Mouse (Mus musculus) liver, embryonic 14.5 days (tissue): ENCODE results near the gene Palmd. TPM values are rescaled to one million over a fixed set of nuclear protein-coding genes. Genes with fewer than 3 reads are reported as not detected.

Experiments used
- ATAC-seq: fragments of 200-750 bp; cut with Nextera tagmentation; 2 replicates; pipeline ENCODE4 v1.8.0; 2017; ENCODE audit warnings: moderate number of reproducible peaks, mild to moderate bottlenecking, moderate library complexity; ENCODE audit not compliant: insufficient read depth
- DNase-seq, 3 experiments: peaks; one replicate each; pipeline ENCODE4 v3.0.0-alpha.2; 2012 to 2013; ENCODE audit warnings: low read depth in 3 of 3, low spot score in 3 of 3
- H3K27ac ChIP-seq: fragments of 300-500 bp; sonication (generic); 2 replicates; pipeline ENCODE4 v1.5.1; 2014; ENCODE audit warnings: moderate library complexity, mild to moderate bottlenecking, control low read depth, inconsistent platforms
- H3K27me3 ChIP-seq: fragments of 300-500 bp; sonication (generic); 2 replicates; pipeline ENCODE4 v1.6.1; 2014; ENCODE audit warnings: mild to moderate bottlenecking, low read length, moderate library complexity; ENCODE audit not compliant: control insufficient read depth, insufficient read depth
- H3K36me3 ChIP-seq: fragments of 300-500 bp; sonication (generic); replicated peaks from 2 replicates; pipeline ENCODE4 v1.6.1; 2014; ENCODE audit warnings: low read depth; ENCODE audit not compliant: control insufficient read depth, insufficient read depth
- H3K4me1 ChIP-seq, 2 experiments: fragments of 200-500 bp in 1 of 2; fragments of 300-500 bp in 1 of 2; sonication (generic) in 1 of 2; replicated peaks; 2 replicates each; pipeline ENCODE4 v1.6.1; 2012 to 2014; ENCODE audit warnings: antibody characterized with exemption in 1 of 2, inconsistent platforms in 1 of 2, low read length in 1 of 2; ENCODE audit not compliant: control insufficient read depth in 2 of 2, insufficient read depth in 2 of 2
- H3K4me2 ChIP-seq: fragments of 300-500 bp; sonication (generic); 2 replicates; pipeline ENCODE4 v1.6.1; 2014; ENCODE audit warnings: low read depth, mild to moderate bottlenecking, control low read depth, moderate library complexity
- H3K4me3 ChIP-seq, 2 experiments: fragments of 200-500 bp in 1 of 2; fragments of 300-500 bp in 1 of 2; sonication (generic) in 1 of 2; 2 replicates each; pipeline ENCODE4 v1.5.1; 2012 to 2014; ENCODE audit warnings: low read depth in 2 of 2, low read length in 2 of 2, mild to moderate bottlenecking in 2 of 2, control low read depth in 1 of 2, inconsistent platforms in 1 of 2, moderate library complexity in 1 of 2; ENCODE audit not compliant: insufficient read depth in 1 of 2
- H3K9ac ChIP-seq: fragments of 300-500 bp; sonication (generic); replicated peaks from 2 replicates; pipeline ENCODE4 v1.6.1; 2014; ENCODE audit warnings: mild to moderate bottlenecking, control low read depth, moderate library complexity
- H3K9me3 ChIP-seq: fragments of 300-500 bp; sonication (generic); 2 replicates; pipeline ENCODE4 v1.6.1; 2016; ENCODE audit warnings: low read length, mixed read lengths; ENCODE audit not compliant: control insufficient read depth
- CTCF ChIP-seq: IDR thresholded peaks from 2 replicates; pipeline ENCODE4 v1.5.1; 2016; ENCODE audit warnings: antibody characterized with exemption, low read depth, control low read depth
- EP300 ChIP-seq: IDR thresholded peaks from 2 replicates; pipeline ENCODE4 v1.6.1; 2016; ENCODE audit warnings: antibody characterized with exemption, low read depth
- WGBS: fragments of 180-500 bp; shearing (Covaris S2); extraction: QIAGEN DNeasy Blood & Tissue Kit; methylation state at CpG from one replicate; pipeline ENCODE4 v1.1.7; 2014; ENCODE audit not compliant: insufficient replicate concordance; 5-methylcytosine and 5-hydroxymethylcytosine counted together
- polyA plus RNA-seq, 2 experiments: library from polyadenylated mRNA; depleted of rRNA in 1 of 2; stranded (reverse) in 1 of 2; unstranded in 1 of 2; fragments of >200 nt; fragmentation: Nextera tagmentation in 1 of 2; extraction: Ambion mirVana in 1 of 2; gene quantifications; 2 replicates each; pipeline versions ENCODE4 v1.2.1 to v1.2.3; 2012 to 2014

The Palmd gene
- polyA plus RNA-seq, 2 experiments: 1.3 to 2.2 TPM

DNA sequence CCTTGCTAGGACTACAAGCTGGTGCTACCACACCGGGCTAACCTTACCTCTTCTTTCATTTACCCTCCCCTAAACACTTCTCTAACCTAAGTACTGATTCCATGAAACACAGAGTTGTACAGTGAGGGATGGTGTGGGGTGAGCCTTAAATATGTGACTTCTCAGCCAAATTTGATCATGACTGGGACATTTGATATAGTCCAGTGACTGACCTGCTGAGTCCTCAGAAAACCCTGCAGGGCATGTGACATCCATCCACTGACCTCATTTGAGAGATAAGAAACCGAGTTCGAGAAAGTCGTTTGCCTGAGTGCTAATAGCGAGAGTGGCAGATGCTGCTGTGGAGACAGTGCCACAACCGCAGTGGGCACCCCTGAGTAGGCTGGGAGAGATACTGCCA is 54.4 kb downstream of the Palmd start:
- Histone ChIP-seq H3K9ac (no peak overlapping the region), H3K4me1 (no peaks in the 10 kb centered on the region), H3K9me3 (no peaks in the 10 kb centered on the region), H3K4me3 (no peak overlapping the region), H3K27ac (no peak overlapping the region), H3K36me3 (no peaks in the 10 kb centered on the region), H3K27me3 (no peaks in the 10 kb centered on the region), H3K4me2 (no peak overlapping the region)
- DNase-seq: no peak
- TF ChIP-seq CTCF: no peak
- TF ChIP-seq EP300: no peak
- ATAC-seq: no peak
- 57% methylated on average over 6 of the region's 6 CpGs for WGBS

DNA sequence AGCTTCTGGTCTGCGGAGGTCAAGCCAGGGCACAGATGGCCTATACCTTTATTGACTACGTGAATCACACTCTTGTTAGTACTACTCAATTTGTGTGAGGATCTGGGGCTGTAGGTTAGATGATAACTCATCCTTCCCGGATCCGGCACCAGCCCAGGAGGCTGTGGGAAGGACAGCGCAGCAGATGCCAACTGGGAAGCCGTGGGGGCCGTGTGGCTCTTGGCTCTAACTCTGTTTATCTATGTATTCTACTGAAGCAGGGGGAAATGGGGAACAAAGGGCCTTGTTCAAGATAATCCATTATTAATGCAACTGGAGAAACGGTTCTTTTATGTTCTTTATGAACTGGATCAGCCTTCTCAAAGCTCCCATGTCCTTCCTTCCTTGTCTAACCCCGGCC is 62.2 kb downstream of the Palmd start:
- Histone ChIP-seq H3K9me3 (no peaks in the 10 kb centered on the region), H3K4me1 (no peaks in the 10 kb centered on the region), H3K27ac (no peak overlapping the region), H3K4me3 (no peak overlapping the region), H3K4me2 (no peak overlapping the region), H3K27me3 (no peaks in the 10 kb centered on the region), H3K9ac (no peak overlapping the region), H3K36me3 (peaks cover 35% of the 10 kb centered on the region)
- no peak for DNase-seq
- WGBS: 90% methylated on average over 9 of the region's 9 CpGs
- ATAC-seq: no peak
- TF ChIP-seq CTCF (no peak), EP300 (no peak)

DNA sequence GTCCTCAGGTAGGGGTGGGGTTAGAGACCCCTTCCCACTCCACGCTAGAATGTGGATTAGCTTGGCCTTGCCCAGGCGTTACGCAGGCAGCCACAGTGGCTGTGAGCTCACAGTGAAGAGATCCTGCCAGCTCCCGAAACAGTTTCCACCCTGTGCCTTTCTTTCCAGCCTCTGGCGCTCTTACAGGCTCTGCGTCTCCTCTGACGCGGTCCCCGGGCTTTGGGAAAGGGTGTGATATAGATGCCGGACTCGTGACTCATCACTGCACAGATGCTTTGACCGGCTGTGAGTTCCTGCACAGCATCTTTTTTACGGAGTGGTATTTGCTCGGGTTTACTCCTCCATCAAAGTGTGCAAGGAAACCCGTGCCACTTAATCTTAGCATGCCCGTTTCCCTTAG is 62.9 kb downstream of the Palmd start:
- no peak overlapping the region for H3K4me3 ChIP-seq
- H3K4me2 ChIP-seq: no peak overlapping the region
- H3K4me1 ChIP-seq: no peaks in the 10 kb centered on the region
- H3K9me3 ChIP-seq: no peaks in the 10 kb centered on the region
- peaks cover 42% of the 10 kb centered on the region for H3K36me3 ChIP-seq
- ATAC-seq (no peak), DNase-seq (no peak)
- no peak overlapping the region for H3K27ac ChIP-seq
- no peak overlapping the region for H3K9ac ChIP-seq
- H3K27me3 ChIP-seq: no peaks in the 10 kb centered on the region
- WGBS: 89% methylated on average over 16 of the region's 16 CpGs
- TF ChIP-seq EP300: no peak
- TF ChIP-seq CTCF: no peak

- no peak overlapping the region for H3K27ac ChIP-seq
- ATAC-seq (no peak), DNase-seq (peak in 2 of 3 experiments; percentile 4 to 14)
- H3K9ac ChIP-seq: no peak overlapping the region
- H3K4me2 ChIP-seq: no peak overlapping the region
- WGBS: 50% methylated on average over 6 of the region's 6 CpGs
- H3K36me3 ChIP-seq: peaks cover 59% of the 10 kb centered on the region
- no peaks in the 10 kb centered on the region for H3K4me1 ChIP-seq
- H3K4me3 ChIP-seq: no peak overlapping the region
- no peaks in the 10 kb centered on the region for H3K27me3 ChIP-seq
- H3K9me3 ChIP-seq: no peaks in the 10 kb centered on the region
- TF ChIP-seq CTCF: peak; percentile 63
- TF ChIP-seq EP300: no peak
These were observed 64.6 kb downstream of the Palmd start for GRCm38 (mm10) chr3:116904158-116904557.

- Histone ChIP-seq H3K9ac (no peak overlapping the region), H3K4me3 (no peak overlapping the region), H3K27ac (no peak overlapping the region), H3K27me3 (no peaks in the 10 kb centered on the region), H3K4me1 (no peaks in the 10 kb centered on the region), H3K36me3 (peaks cover 81% of the 10 kb centered on the region), H3K4me2 (no peak overlapping the region), H3K9me3 (no peaks in the 10 kb centered on the region)
- DNase-seq (peak in 2 of 3 experiments; percentile 12 to 14), ATAC-seq (peak; percentile 60)
- no peak for TF ChIP-seq CTCF
- no peak for TF ChIP-seq EP300
- WGBS: 59% methylated on average over 9 of the region's 9 CpGs
These were observed 75.9 kb downstream of the Palmd start for GRCm38 (mm10) chr3:116892872-116893271.
